Mouse (Mus musculus) left cerebral cortex, postnatal 36 days (tissue): ENCODE measurements around the gene Uba7. TPM values are rescaled to one million over a fixed set of nuclear protein-coding genes. Genes with fewer than 3 reads are reported as not detected.
A peak's percentile ranks its signal among the peaks of the same experiment; 100 is the strongest.

ENCODE experiments used
- DNase-seq, 2 experiments: peaks; one replicate each; pipeline ENCODE4 v3.0.0; 2021 to 2022; ENCODE audit warnings: low spot score in 2 of 2, mixed read lengths in 1 of 2
- intact Hi-C: fragments of 180-260 bp; cut with DNase I; formaldehyde crosslinking; loops from one replicate; pipeline ENCODE4 v1.15.1; 2025
- total RNA-seq, 2 experiments: library from RNA; stranded (reverse); gene quantifications; 2 replicates each; pipeline ENCODE4 v1.2.3; 2021

Gene Uba7
- 1 to 10 TPM; 2.4 to 3.9 TPM for total RNA-seq

- DNase-seq = no peak
- intact Hi-C loops = no loop called here
These were observed at the start of gene Uba7 for GRCm38 (mm10) chr9:107975399-107976386. Gene Uba7 (plus strand): TSS chr9:107975505.

- intact Hi-C loops = no loop called here
- no peak for DNase-seq
These were observed 48.3 kb upstream of the Uba7 start for GRCm38 (mm10) chr9:107926920-107927420.

- intact Hi-C loops = no loop called here
- DNase-seq = no peak
These were observed 47.6 kb upstream of the Uba7 start for GRCm38 (mm10) chr9:107927749-107928148.

GRCm38 (mm10) chr9:107928169-107928568 is 47.1 kb upstream of the Uba7 start, which contains the start of gene Actl11:
Gene Actl11 (plus strand): TSS chr9:107928469.
- intact Hi-C loops = no loop called here
- DNase-seq = no peak

GRCm38 (mm10) chr9:107932221-107932620 is 43.1 kb upstream of the Uba7 start:
- no peak for DNase-seq
- intact Hi-C loops = no loop called here

- peak in 1 of 2 experiments; percentile 52 for DNase-seq
- intact Hi-C loops = no loop called here
These were observed 41.2 kb upstream of the Uba7 start for GRCm38 (mm10) chr9:107934146-107934545.

- no peak for DNase-seq
- intact Hi-C loops = no loop called here
These were observed 39.9 kb upstream of the Uba7 start, which contains the start of gene Camkv for GRCm38 (mm10) chr9:107935374-107935773. Gene Camkv (plus strand): TSS chr9:107935674.

- intact Hi-C loops = no loop called here
- DNase-seq = peak; percentile 70 to 79
These were observed 39.5 kb upstream of the Uba7 start for GRCm38 (mm10) chr9:107935790-107936214.

- peak; percentile 65 to 76 for DNase-seq
- intact Hi-C loops = no loop called here
These were observed 39.0 kb upstream of the Uba7 start for GRCm38 (mm10) chr9:107936215-107936822.

GRCm38 (mm10) chr9:107936831-107937230 is 38.5 kb upstream of the Uba7 start:
- no peak for DNase-seq
- intact Hi-C loops = no loop called here

GRCm38 (mm10) chr9:107947241-107948194 is 27.8 kb upstream of the Uba7 start:
- intact Hi-C loops = no loop called here
- DNase-seq = no peak

- DNase-seq = no peak
- intact Hi-C loops = no loop called here
These were observed 26.0 kb upstream of the Uba7 start for GRCm38 (mm10) chr9:107949184-107949921.

- intact Hi-C loops = no loop called here
These were observed 25.4 kb upstream of the Uba7 start, which contains the start of gene Traip for GRCm38 (mm10) chr9:107949922-107950235. Gene Traip (plus strand): TSS chr9:107950136.

GRCm38 (mm10) chr9:107950460-107951355 is 24.6 kb upstream of the Uba7 start:
- DNase-seq = peak; percentile 88 to 90
- intact Hi-C loops = no loop called here

More at GRCm38 (mm10) chr9:107949922-107950235, 25.4 kb upstream of the Uba7 start, which contains the start of gene Traip:
- DNase-seq = no peak

- intact Hi-C loops = no loop called here
- no peak for DNase-seq
These were observed 19.6 kb upstream of the Uba7 start for GRCm38 (mm10) chr9:107955613-107956289.

- no peak for DNase-seq
- intact Hi-C loops = no loop called here
These were observed 18.2 kb upstream of the Uba7 start for GRCm38 (mm10) chr9:107957141-107957540.

GRCm38 (mm10) chr9:107959896-107960295 is 15.4 kb upstream of the Uba7 start:
- intact Hi-C loops = loop anchor here (5.0 kb wide), 2 partner anchors 92 to 107 kb away; partner anchors contain the start of gene Amigo3
- DNase-seq = no peak
